7 mouse cellular contexts compared by ENCODE assay signal in genomic region chr4:106839254-106839834, GRCm38 (mm10). TPM values are rescaled to one million over a fixed set of nuclear protein-coding genes. Genes with fewer than 3 reads are reported as not detected.
DNase-seq lines count a peak whose midpoint lies in the region; ATAC-seq and TF ChIP-seq lines count a peak whose summit lies in the region.

No protein-coding gene starts in this region.

- no peak for TF ChIP-seq RAD21 in MEL (IDR thresholded peaks at IDR 0.05; ENCODE audit: low read depth, low read length)

- peak; percentile 68 for ATAC-seq in CD4-positive, CD25-positive, alpha-beta regulatory T cell, adult 4 months
- ATAC-seq in liver, postnatal 0 days, result peak; percentile 52

- TF ChIP-seq POLR2A in MEL (IDR thresholded peaks at IDR 0.05; ENCODE audit: control insufficient read depth in 1 of 2, insufficient read depth in 1 of 2, low read depth in 1 of 2, low read length in 2 of 2, poor library complexity in 1 of 2), result no peak
- TF ChIP-seq POLR2A in kidney, adult 2 months (IDR thresholded peaks at IDR 0.05; ENCODE audit: low read depth, low read length), result no peak
- TF ChIP-seq POLR2A in spleen, adult 2 months (IDR thresholded peaks at IDR 0.05; ENCODE audit: low read depth, low read length), result no peak

- H3K4me1 ChIP-seq in MEL (ENCODE audit: control insufficient read depth in 1 of 2, insufficient read depth in 2 of 2, low read length in 2 of 2), result peaks cover 0 to 23% of the 10 kb centered on the region in 2 experiments; a peak in 3 of 4 replicates
- peaks cover 77% of the 10 kb centered on the region for H3K4me1 ChIP-seq in embryonic facial prominence, embryonic 10.5 days
- peaks cover 6% of the 10 kb centered on the region; the same call in 1 of the 2 replicates for H3K4me1 ChIP-seq in kidney, adult 2 months (ENCODE audit: control insufficient read depth, insufficient read depth, low read length)
- H3K4me1 ChIP-seq in liver, postnatal 0 days (ENCODE audit: insufficient read depth), result peaks cover 17% of the 10 kb centered on the region
- peaks cover 14% of the 10 kb centered on the region for H3K4me1 ChIP-seq in spleen, adult 2 months (ENCODE audit: control insufficient read depth, insufficient read depth, insufficient read length)

- peaks cover 0 to 8% of the 10 kb centered on the region in 2 experiments; a peak in 2 of 4 replicates for H3K36me3 ChIP-seq in MEL (ENCODE audit: control insufficient read depth in 1 of 2, insufficient read depth in 2 of 2, low read length in 2 of 2)
- H3K36me3 ChIP-seq in embryonic facial prominence, embryonic 10.5 days (replicated peaks), result no peaks in the 10 kb centered on the region
- H3K36me3 ChIP-seq in kidney, adult 2 months (ENCODE audit: control insufficient read depth, insufficient read depth, low read length), result no peaks in the 10 kb centered on the region
- no peaks in the 10 kb centered on the region for H3K36me3 ChIP-seq in liver, postnatal 0 days (replicated peaks; ENCODE audit: insufficient read depth, low read length)
- no peaks in the 10 kb centered on the region for H3K36me3 ChIP-seq in spleen, adult 2 months (ENCODE audit: control insufficient read depth, insufficient read depth, low read length)

- H3K4me2 ChIP-seq in liver, postnatal 0 days (ENCODE audit: low read depth, low read length), result peak overlapping the region; percentile 100

- TF ChIP-seq EP300 in MEL (IDR thresholded peaks at IDR 0.05; ENCODE audit: low read depth in 1 of 2, low read length in 2 of 2), result no peak
- no peak for TF ChIP-seq EP300 in liver, postnatal 0 days (IDR thresholded peaks at IDR 0.05; ENCODE audit: low read depth)

- H3K9ac ChIP-seq in MEL (ENCODE audit: control insufficient read depth, low read depth, low read length, poor library complexity, severe bottlenecking), result peak overlapping the region; percentile 92
- peak overlapping the region; percentile 66 for H3K9ac ChIP-seq in liver, postnatal 0 days (replicated peaks)

- H3K9me3 ChIP-seq in MEL (replicated peaks; ENCODE audit: insufficient read depth, low read length), result no peaks in the 10 kb centered on the region
- H3K9me3 ChIP-seq in embryonic facial prominence, embryonic 10.5 days, result no peaks in the 10 kb centered on the region
- no peaks in the 10 kb centered on the region for H3K9me3 ChIP-seq in liver, postnatal 0 days (ENCODE audit: low read length)

- no peaks in the 10 kb centered on the region for H3K27me3 ChIP-seq in MEL (ENCODE audit: control insufficient read depth in 1 of 2, insufficient read depth in 2 of 2, low read length in 2 of 2)
- peaks cover 11% of the 10 kb centered on the region; the same call in 1 of the 2 replicates for H3K27me3 ChIP-seq in embryonic facial prominence, embryonic 10.5 days (replicated peaks; ENCODE audit: low read depth, poor library complexity, severe bottlenecking)
- no peaks in the 10 kb centered on the region for H3K27me3 ChIP-seq in kidney, adult 2 months (replicated peaks; ENCODE audit: control insufficient read depth, insufficient read depth, low read length)
- no peaks in the 10 kb centered on the region for H3K27me3 ChIP-seq in liver, postnatal 0 days (ENCODE audit: insufficient read depth, low read length)
- H3K27me3 ChIP-seq in spleen, adult 2 months (ENCODE audit: control insufficient read depth, insufficient read depth, low read length), result 0 out of 2 replicates have a peak, but pooled peaks cover 3% of the 10 kb centered on the region

- peak overlapping the region; percentile 58 to 89 for H3K4me3 ChIP-seq in MEL (ENCODE audit: control insufficient read depth in 1 of 2, insufficient read depth in 1 of 2, low read depth in 2 of 2, low read length in 2 of 2)
- H3K4me3 ChIP-seq in embryonic facial prominence, embryonic 10.5 days, result peak overlapping the region; percentile 70
- peak overlapping the region; percentile 74 for H3K4me3 ChIP-seq in kidney, adult 2 months (ENCODE audit: insufficient read depth, low read depth, low read length)
- H3K4me3 ChIP-seq in liver, postnatal 0 days (ENCODE audit: low read depth, low read length), result peak overlapping the region; percentile 62
- H3K4me3 ChIP-seq in spleen, adult 2 months (ENCODE audit: extremely low read depth, insufficient read depth, insufficient read length), result peak overlapping the region; percentile 83

- TF ChIP-seq CTCF in MEL (IDR thresholded peaks at IDR 0.05 in 2 of 3, conservative IDR thresholded peaks at IDR 0.05 in 1 of 3; ENCODE audit: control insufficient read depth in 1 of 3, insufficient read depth in 1 of 3, low read depth in 2 of 3, low read length in 3 of 3, poor library complexity in 1 of 3, severe bottlenecking in 1 of 3), result no peak
- no peak for TF ChIP-seq CTCF in kidney, adult 2 months (conservative IDR thresholded peaks at IDR 0.05; ENCODE audit: insufficient read depth, insufficient read length, low read depth, low read length)
- no peak for TF ChIP-seq CTCF in liver, postnatal 0 days (IDR thresholded peaks at IDR 0.05; ENCODE audit: low read depth)
- TF ChIP-seq CTCF in spleen, adult 2 months (IDR thresholded peaks at IDR 0.05; ENCODE audit: extremely low read depth, insufficient read depth, insufficient read length, insufficient replicate concordance), result no peak

- peak; percentile 73 for DNase-seq in MEL (ENCODE audit: low read depth, low spot score)
- DNase-seq in embryonic facial prominence, embryonic 10.5 days (ENCODE audit: low spot score), result peak; percentile 79
- peak; percentile 47 to 79 for DNase-seq in heart, adult 18-20 months
- no peak for DNase-seq in kidney, adult 2 months
- DNase-seq in liver, postnatal 0 days, result peak; percentile 59
- peak in 1 of 2 experiments; percentile 26 for DNase-seq in spleen, adult 2 months (ENCODE audit: low read depth in 1 of 2, low spot score in 2 of 2)

- peak overlapping the region; percentile 65 for H3K27ac ChIP-seq in MEL (ENCODE audit: control insufficient read depth, low read depth, low read length)
- peak overlapping the region; percentile 97 for H3K27ac ChIP-seq in embryonic facial prominence, embryonic 10.5 days (replicated peaks)
- peak overlapping the region; percentile 93 for H3K27ac ChIP-seq in kidney, adult 2 months (ENCODE audit: insufficient read depth, low read depth, low read length)
- peak overlapping the region; percentile 74 for H3K27ac ChIP-seq in liver, postnatal 0 days (ENCODE audit: low read depth)
- H3K27ac ChIP-seq in spleen, adult 2 months (ENCODE audit: insufficient read depth, low read length), result peak overlapping the region; percentile 88

- 1% methylated on average over 32 of the region's 32 CpGs for WGBS in embryonic facial prominence, embryonic 10.5 days
- WGBS in kidney, adult 2 months, result under 1% methylated on average over 32 of the region's 32 CpGs
- WGBS in liver, postnatal 0 days (ENCODE audit: insufficient replicate concordance), result under 1% methylated on average over 32 of the region's 32 CpGs
- under 1% methylated on average over 32 of the region's 32 CpGs for WGBS in spleen, adult 2 months

- H3K79me2 ChIP-seq in MEL (ENCODE audit: control insufficient read depth, insufficient read depth, low read length, poor library complexity), result peaks cover 2% of the 10 kb centered on the region; the same call in 1 of the 2 replicates

TF ChIP-seq in MEL, 35 proteins besides CTCF, POLR2A, EP300 and RAD21:
- TF ChIP-seq RCOR1 (IDR thresholded peaks at IDR 0.05; ENCODE audit: low read depth, low read length) (no peak), NRF1 (IDR thresholded peaks at IDR 0.05; ENCODE audit: insufficient read depth, low read depth, low read length, poor library complexity, severe bottlenecking) (no peak), MAFK (IDR thresholded peaks at IDR 0.05; ENCODE audit: borderline replicate concordance, low read depth, low read length) (no peak), E2F4 (IDR thresholded peaks at IDR 0.05; ENCODE audit: borderline replicate concordance, low read depth, low read length) (no peak), ZNF384 (IDR thresholded peaks at IDR 0.05; ENCODE audit: low read depth, low read length) (no peak), ZC3H11A (IDR thresholded peaks at IDR 0.05; ENCODE audit: low read depth, low read length) (no peak), GABPA (IDR thresholded peaks at IDR 0.05; ENCODE audit: low read depth, low read length) (no peak), ELF1 (IDR thresholded peaks at IDR 0.05; ENCODE audit: low read depth, low read length) (no peak), NELFE (IDR thresholded peaks at IDR 0.05; ENCODE audit: low read depth, low read length) (no peak), TAL1 (IDR thresholded peaks at IDR 0.05; ENCODE audit: low read length) (no peak), JUND (IDR thresholded peaks at IDR 0.05; ENCODE audit: low read depth, low read length) (no peak), MAZ (IDR thresholded peaks at IDR 0.05; ENCODE audit: low read depth, low read length) (no peak; the same call in 1 of the 2 replicates), USF2 (IDR thresholded peaks at IDR 0.05; ENCODE audit: borderline replicate concordance in 1 of 2, insufficient read depth in 1 of 2, low read depth in 1 of 2, low read length in 2 of 2) (no peak), HCFC1 (IDR thresholded peaks at IDR 0.05; ENCODE audit: low read depth, low read length) (no peak), ZMIZ1 (IDR thresholded peaks at IDR 0.05; ENCODE audit: low read depth, low read length) (no peak), CHD1 (IDR thresholded peaks at IDR 0.05; ENCODE audit: low read depth, low read length) (no peak), UBTF (IDR thresholded peaks at IDR 0.05; ENCODE audit: borderline replicate concordance, insufficient read depth, low read depth, low read length) (no peak), MAX (IDR thresholded peaks at IDR 0.05; ENCODE audit: low read length) (no peak)

RNA-seq across cellular contexts. Expression of gene Acot11, which starts 34.5 kb away (rescaled TPM):
- polyA plus RNA-seq in CD4-positive, CD25-positive, alpha-beta regulatory T cell, adult 4 months (2017; shearing (Covaris generic)), result 10 to 100 TPM in 1 of 2 experiments, 1 to 10 TPM in 1; 2.5 to 10.2 TPM
- total RNA-seq in MEL (2012; rRNA removed), result 1.5 and 1.8 TPM in 2 replicates
- 1 to 10 TPM in 1 of 2 experiments, not detected in 1; 2.5 TPM for polyA plus RNA-seq in MEL (2012; ENCODE audit: insufficient read depth in 1 of 2, insufficient read length in 2 of 2, low read depth in 1 of 2, low replicate concordance in 2 of 2, missing spikeins in 1 of 2)
- 1.6 and 2.1 TPM in 2 replicates for polyA plus RNA-seq in embryonic facial prominence, embryonic 10.5 days (2016; fragmentation: Nextera tagmentation; extraction: Ambion mirVana)
- 10 to 100 TPM; 24.2 to 38.0 TPM for total RNA-seq in heart, adult 18-20 months (2021)
- polyA plus RNA-seq in kidney, adult 2 months (2012; rRNA removed), result 18.2 and 20.2 TPM in 2 replicates
- 0.72 and 2.1 TPM in 2 replicates for polyA plus RNA-seq in liver, postnatal 0 days (2015; fragmentation: Nextera tagmentation; extraction: Ambion mirVana)
- 5.5 and 7.7 TPM in 2 replicates for polyA plus RNA-seq in spleen, adult 2 months (2012; rRNA removed)
